Mouse (Mus musculus) spleen, adult 18-20 months (tissue): ENCODE data around the gene Pnpla8.
"Not testable (repeated sequence)": the region's sequence is repeated elsewhere in the genome, so short reads cannot be mapped to it uniquely, and the experiment has no call there.

Experiments
- DNase-seq, 2 experiments: peaks; one replicate each; pipeline ENCODE4 v3.0.0; 2022; ENCODE audit warnings: mixed read lengths in 2 of 2

Pnpla8 gene

DNA sequence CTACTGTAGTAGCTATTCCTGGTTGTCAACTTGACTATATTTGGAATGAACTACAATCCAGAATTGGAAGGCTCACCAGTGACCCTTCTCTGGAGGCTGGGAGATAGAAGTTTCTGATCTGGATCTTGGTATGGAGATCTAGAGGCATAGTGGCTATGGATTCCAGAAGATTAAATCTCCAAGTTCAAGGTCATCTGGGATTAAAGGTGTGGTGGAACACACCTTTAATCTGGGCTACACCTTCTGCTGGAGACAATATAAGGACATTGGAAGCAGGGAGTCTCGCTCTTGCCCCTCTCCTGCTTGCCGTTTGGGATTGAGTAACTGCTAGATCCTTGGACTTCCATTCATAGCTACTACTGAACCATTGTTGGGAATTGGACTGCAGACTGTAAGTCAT lies at the start of gene Pnpla8:
Pnpla8 (plus strand) TSS at position 301 of the 400 bp plus-strand sequence.
- not testable (repeated sequence) for DNase-seq

DNA sequence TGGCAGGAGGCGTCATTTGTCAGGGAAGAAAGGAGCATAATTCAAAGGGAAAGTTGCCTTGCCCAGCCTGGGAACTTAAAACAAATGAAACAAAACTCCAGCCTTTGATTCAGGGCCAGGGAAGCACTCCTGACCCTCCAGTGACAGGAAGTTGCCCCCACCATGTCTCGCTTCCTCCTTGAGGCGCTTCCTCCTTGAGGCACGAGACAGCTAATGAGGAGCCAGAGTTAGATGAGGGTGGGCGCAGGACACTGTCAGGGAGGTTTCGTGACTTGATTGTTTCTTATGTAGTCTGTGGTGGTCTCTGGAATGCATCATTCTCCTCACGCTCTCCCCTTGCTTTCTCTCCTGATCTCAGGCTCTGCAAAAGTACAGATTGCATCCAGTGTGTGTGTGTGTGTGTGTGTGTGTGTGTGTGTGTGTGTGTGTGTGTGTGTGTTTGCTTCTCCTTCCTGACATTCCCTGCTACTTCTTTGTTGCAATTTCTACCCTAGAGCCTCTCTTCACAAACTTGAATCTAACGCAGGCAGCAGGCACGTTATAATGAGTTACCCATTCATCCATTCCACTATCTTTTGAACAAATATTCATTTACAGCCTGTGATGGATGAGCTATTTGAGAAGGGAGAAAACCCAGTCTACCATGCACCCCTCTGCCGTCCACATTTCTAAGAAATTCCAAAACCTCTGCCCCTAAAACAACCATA lies 44.7 kb upstream of the Pnpla8 start:
- no peak for DNase-seq

DNA sequence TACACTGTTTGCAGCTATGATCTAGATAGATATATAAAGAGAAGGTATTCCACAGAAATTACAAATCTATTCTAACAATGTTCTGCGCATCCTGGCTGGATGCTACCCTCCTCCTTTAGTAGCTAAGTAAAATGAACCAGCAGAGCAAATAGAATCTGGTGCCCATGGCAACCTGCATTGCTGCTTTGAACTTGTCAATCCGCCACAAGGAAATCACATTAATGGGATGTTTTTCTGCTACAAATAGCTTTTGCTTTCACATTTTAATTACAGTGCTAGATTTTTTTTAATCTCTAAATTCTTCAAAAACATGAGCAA lies 44.2 kb upstream of the Pnpla8 start:
- no peak for DNase-seq

DNA sequence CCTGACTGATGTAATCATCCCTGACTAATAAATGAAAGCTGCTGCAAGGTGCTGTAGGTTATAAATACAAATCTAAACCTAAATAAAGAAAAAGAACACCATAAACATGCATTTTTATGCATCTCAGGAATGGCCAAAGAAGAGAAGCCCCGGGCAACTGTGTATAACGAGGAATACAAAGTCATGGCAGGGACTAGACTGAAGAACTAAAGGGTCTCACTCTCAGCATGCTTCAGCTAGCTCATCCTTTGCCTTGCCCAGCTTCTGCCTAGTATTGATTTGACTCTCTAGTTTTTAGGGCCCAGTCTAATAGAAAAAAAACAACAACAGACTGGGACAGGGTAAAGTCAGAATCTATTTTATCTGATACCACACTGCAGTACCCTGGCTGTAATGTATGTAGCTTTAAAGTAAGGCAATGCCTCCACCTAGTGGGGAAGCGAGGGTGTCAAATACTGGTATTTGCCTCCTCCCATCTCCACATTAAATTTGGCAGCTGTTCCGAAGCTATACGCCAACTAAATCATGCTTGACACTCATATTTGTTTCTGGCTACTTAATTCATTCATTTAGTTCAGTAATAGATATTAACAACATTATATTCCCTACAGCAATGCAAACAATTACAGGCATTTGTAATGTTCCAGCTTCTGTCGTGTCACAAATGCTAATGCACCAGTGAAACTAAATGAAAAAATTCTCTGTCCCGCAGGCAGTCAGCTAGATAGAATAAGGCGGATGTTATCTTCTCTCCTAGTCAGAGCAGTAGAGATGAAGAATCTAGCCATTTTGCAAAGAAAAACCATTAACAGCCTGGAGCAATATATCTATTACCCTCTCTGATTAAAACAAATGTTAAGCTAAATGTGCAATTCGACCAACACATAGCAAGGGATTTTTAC lies 39.8 kb upstream of the Pnpla8 start:
- peak in 1 of 2 experiments; percentile 13 for DNase-seq

DNA sequence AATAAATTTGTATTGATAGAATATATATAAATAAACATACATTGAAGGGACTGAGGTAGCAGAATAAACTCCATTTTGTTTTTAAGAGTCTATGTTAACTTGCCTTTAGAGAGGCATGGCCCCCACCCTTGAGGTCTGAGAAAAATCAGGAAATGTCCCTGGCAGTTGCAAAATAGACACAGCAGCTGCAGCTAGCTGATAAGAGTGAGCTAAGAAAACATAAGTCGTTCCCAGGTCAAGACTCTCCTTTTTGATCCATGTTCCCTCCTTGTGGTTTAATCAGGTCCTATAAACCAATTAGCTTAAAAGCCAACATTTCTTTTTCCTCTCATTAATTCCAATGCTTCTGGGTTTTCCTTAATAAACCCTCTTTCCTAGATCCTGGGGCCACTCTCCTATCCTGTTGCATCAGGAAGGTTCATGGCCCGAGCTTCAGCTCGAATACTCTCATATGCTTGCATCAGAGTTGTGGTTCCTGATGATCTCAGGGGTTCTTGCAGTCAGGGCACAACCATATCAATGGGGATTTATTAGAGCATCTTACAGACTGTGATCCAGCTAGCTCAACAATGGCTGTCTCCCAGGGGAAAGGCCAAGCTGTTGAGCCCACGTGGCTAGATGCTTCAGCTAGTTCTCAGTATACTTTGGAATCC lies 23.2 kb upstream of the Pnpla8 start:
- no peak for DNase-seq

DNA sequence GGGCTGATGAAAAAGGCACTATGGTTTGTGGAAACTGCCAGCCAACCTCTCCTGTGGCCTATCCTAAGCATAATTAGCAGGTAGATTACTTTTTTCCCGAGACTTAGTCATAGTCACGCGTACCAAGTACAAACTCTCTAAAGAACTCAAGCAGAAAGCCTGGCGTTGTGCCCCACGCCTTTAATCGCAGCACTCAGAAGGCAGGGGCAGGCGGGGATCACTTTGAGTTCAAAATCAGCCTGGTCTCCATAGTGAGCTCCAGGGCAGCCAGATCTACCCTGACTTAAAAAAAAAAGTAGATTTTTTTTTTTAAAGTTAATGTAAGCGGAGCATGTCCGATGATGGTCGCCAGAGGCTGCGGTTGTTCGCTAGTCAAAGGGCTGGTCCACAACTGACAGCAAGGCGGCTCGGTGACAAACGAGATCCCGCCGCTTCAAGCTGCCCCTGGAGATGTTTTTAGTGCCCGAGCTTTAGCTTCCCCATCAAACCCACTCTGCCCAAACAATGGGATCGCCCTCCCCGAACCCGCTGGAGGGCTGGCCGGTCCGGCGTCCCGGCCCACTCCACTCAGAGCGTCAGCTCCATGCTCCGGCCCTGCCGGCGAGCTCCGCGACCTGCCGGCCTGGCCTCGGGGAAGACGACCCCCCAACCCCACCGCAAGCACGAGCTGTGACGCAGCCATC lies 11.9 kb upstream of the Pnpla8 start:
- DNase-seq, result no peak

DNA sequence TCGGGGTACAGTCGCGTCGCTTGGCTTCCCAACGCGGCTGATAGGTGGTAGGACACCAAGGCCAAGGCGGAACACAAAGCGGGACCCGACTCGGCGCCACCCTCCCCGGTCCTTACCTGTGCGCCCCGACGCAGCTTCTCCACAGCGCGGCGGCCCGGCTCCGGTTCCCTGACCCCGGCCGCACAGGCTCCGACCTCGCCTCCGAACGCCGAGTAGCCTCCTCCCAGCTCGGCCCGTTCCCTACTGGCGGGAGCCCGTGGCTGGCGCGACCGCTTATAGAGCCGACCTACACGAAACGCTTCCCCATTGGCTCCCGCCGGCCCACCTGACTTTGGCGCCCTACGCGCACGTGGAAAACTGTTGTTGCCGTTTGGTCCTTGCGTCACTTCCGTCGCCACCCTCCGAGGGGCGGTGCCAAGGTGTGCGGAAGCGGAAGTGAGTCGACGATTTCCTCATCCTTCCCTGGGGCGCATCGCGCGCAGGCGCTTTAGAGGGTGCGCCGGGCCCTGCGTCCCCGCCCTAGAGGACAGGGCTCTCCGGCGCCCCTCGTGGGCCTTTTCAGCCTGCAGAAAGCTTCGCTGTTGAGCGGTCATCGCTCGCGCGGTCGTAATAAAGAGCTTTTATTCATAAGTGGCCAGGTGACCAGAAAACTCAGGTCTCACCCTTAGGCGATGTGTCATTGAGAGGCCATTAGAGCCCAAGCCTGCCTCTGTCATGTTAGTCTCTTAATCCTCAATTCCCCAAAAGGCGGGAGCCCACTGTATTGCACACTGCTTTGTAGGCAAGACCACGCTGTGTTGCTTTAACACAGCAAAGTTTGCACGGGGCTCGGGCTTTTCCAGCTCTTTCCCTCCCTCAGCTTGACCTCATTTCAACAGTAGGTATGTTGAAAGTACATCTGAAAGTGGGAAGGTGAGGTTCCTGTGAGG lies 11.1 kb upstream of the Pnpla8 start, which contains the start of gene Dnajb9:
Dnajb9 (minus strand) TSS at position 503 of the 929 bp plus-strand sequence.
- DNase-seq, result peak; percentile 99

DNA sequence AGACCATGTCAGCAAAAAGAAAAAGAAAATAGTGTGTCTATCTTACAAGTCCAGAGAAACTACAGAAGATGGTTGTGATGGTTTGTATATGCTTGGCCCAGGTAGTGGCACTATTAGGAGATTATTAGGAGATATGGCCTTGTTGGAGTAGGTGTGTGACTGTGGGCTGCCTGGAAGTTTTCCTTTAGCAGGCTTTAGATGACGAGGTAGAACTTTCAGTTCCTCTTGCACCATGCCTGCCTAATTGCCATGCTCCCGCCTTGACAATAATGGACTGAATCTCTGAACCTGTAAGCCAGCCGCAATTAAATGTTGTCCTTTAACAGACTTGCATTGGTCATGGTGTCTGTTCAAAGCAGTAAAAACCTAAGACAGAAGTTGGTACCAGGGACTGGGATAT lies 9.6 kb upstream of the Pnpla8 start:
- no peak for DNase-seq

DNA sequence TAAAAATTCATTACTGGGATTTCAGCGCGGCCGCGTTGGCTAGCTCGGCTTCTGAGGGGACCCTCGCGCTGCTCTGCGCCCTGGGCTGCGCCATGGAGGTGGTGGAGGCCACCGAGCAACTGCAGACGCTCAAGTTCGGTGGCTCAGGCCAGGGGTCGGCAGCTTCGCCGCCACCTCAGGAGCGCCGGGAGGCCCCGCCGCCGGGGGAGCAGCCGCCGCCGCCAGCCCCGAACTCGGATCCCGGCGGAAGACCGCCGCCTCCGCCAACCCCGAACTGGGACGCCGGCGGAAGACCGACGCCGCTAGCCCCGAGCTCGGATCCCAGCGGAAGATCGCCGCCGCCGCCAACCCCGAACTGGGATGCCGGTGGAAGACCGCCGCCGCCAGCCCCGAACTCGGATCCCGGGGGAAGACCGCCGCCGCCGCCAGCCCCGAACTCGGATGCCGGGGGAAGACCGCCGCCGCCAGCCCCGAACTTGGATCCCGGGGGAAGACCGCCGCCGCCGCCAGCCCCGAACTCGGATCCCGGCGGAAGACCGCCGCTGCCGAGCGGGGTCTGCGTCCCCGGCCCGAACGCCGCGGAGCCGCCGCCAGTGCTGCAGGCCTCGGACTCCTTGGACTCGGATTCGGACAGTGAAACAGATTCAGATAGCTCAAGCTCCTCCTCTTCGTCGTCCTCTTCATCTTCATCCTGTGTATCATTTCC lies 634 bp downstream of the Pnpla8 start:
- DNase-seq, result peak in 1 of 2 experiments; percentile 25

DNA sequence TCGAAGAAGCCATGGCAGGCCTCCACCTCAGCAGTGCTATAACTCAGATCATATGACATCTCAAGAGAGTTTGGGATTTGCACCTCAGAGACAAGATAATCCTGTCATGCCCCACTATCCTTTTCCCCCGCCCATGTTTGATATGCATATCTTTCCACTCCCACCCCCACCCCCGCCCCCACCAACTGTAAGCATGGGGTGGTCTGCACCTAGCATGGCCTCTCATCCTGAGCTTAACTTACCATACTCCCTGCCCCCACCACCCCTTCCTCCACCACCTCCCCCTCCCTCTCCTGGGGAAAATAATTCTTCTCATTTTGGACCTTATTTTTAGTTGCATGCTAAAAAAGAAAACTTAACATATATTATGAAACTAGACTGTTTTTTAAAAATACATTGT lies 1.9 kb downstream of the Pnpla8 start:
- DNase-seq, result no peak

DNA sequence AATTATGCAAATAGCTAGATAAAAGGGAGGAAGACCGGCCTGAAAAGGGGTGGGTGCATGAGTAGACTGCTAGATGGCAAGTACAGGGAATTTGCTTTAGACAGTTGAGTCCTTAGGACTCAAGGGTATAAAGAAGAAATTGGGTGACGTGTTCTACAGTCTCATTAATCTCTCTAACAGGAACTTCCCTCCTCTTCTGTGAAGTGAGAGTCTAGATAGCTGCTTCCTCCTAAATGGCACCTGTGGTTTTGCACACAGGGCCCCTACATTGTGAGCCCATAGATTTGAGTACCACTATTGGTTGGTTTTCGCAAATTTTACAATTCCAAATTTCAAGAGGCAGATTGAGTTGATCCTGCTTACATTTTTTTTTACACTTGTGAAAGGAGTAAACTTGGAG lies 3.5 kb downstream of the Pnpla8 start:
- no peak for DNase-seq

DNA sequence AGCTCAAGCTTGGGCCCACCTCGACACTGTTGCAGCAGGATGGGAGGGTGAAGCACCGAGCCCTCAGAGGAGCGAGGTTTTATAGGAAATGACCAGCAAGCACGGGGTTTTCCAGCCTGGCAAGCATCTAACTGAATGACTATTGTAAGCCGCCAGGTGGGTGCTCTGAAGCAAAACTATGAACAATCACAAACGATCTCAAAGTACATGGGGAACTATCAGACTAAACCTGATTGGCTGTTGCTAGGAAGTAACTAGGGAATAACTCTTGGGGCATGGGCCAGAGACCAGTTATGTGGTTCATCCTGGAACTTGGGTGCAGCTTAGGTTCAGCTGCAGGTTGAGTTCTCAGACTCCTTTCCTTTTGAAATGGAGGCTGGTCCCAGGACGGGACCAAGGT lies 19.9 kb downstream of the Pnpla8 start:
- DNase-seq, result peak; percentile 39 to 47

DNA sequence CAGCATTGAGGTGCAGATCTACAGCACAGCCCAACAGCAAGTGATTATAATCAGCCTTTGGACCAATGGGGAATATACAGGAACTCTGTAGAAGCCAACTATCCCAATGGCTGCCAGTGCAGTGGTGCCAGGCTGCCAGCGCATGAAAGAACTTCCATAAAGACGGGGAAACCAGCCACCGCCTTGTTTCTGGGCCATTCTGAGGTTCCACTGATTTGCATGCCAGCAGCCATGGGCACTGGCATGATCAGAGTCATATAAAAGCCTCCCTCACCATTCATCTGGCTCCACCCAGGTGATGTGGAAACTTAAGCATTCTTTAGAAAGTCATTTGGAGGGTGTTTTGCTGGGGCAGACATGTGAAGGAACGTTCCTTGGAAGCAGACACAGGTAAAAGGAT lies 21.2 kb downstream of the Pnpla8 start:
- DNase-seq, result peak in 1 of 2 experiments; percentile 36

DNA sequence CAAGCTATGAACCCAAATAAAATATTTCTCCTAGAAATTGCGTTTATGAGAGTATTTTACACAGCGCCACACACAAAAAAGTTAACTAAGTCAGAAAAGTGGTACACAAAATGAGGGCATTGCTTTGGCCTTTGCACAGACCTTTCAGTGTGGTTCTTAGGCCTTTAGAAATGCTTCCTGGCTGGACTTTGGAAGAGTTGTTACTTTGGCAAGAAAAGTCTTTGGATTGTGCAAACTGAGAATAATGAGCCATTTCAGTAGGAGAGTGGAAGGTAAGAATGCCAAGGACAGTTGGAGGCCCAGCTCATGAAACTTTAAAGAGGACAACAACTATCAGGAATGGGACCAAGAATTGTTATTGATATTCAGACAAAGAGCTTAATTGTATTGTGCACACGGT lies 24.6 kb downstream of the Pnpla8 start:
- no peak for DNase-seq

DNA sequence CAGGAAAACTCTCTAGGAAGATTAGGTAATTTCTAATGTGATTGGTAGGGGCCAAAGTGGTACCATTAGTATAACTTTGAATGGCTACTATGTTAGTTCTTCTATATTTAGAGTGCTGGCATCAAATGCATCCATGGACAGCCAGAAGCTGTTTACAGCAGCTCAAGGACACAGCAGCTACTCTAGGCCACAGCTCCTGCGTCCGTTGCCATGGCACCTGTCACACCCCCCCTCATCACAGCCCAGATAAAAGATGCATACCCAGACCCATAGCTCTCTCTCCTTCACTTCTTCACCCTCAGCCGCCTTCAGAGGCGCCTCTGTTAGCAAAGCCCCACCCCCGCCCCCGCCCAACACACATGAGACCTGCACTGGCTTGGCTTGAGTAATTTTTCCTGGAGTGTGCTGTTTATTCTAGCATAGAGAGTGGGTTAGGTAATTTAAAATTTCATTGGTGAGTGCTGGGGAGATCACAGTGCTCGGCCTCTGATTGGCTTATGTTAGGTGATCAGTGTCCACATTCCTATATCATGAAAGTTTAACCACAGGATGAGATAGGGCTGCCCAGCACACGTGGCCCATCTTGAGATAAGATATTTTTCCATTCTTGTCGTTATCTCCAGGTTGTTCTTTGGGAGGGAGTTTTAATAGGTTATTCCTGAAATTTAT lies 27.3 kb downstream of the Pnpla8 start:
- DNase-seq, result no peak

DNA sequence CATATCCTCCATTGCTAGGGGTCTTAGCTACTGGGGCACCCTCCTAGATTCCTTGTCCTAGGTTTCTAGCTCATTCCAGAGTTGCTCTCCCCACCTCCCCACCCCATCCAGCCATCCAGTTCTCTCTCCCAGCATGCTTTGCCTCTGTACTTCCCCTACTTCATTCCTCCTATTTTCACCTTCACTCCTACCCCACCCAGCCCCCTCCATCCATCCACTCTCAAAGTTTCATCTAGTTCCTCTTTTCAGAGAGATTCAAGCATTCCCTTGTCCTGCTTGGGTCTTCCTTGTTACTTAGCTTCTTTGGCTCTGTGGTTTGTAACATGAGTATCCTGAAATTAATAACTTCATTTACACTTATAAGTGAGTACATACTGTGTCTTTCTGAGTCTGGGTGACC lies 41.4 kb downstream of the Pnpla8 start:
- DNase-seq, result no peak

DNA sequence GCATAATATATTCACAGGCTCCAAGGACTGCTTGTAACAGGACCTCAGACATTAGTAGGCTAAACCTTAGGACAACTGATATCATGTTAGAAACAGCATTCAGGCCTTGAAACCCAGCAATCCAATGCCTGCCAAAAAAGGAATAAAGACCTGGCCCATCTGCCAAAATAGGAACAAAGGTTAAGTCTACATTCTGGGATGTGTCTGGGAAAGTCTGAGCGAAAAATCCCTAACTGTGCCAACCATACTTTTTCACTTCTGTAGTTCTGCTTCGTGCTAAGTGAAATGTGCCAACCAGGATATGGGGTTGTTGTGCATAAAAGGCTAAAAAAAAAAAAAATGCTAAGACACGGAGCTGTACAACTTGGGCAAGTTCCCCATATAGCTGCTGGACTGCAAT lies 44.5 kb downstream of the Pnpla8 start:
- DNase-seq, result no peak

DNA sequence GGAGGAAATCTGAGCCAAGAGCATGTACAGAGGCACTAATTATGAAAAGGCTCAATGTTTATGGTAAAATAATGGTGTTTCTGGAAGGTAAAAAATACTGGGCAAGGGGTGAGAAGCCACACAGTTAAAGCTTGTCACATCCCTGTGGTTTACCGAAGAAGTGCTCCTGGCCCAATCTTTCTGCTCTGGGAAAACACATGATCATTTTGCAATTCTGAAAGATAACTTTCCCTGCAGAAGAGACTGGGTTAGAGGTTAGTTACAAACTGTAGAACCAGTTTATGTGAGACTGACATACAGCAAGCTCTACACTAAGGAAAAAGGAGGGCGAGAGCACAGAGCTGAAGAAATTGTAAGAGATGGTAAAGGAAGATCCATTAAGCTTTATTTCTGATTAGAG lies 46.0 kb downstream of the Pnpla8 start:
- DNase-seq, result no peak

DNA sequence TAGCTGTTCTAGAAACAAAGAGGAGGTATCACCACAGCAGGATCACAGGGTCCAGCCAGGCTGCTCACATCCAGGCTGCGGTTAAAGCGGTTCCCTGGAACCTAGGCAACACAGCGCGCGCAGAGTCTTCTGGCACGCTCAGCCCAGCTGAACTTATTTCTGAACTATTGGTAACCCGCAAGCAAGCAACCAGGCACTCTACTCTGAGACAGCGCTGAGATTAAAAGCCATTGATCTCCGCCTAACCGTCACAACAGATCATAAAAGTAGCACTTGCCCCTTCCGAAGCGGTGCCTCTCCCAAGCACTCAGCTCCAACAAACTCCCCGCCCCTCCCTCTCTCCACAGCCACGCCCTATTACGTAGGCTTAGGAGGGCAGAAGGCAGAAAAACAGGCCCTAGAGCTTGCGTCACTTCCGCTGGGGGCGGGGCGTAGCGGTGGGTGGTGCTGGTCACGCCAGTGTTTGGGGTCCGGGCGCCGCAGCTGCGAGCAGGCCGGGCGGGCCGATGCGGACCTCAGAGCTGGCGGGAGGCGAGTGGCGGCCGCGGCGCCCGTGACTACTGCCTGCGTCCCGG lies 47.6 kb downstream of the Pnpla8 start:
- peak; percentile 99 to 100 for DNase-seq

DNA sequence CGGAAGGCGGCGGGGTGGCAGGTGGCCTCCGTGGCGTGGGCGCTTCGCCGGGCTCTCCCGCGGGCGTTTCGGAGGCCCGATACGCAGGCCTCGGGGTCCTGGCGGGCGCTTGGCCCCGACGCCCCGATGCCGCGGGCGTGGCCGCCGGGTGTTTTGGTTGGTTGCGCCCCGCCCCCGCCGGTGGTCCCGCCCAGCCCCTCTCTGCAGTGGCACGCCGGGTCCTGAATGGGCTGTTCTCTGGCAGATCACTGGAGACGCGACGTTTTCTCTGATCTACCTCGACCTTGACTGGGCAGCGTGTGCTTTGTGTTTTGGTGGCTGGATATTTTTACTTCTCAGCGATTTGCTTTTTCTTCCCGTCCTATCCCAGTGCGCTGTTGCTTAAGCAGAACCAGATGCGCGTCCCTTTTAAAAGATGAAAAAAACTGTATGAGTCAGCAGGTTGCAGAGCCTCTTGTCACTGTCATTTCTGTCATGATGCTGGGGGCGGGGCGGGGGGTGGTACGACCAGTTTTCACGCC lies 48.2 kb downstream of the Pnpla8 start:
- no peak for DNase-seq
